Mouse (Mus musculus) ES-E14 (cell line): ENCODE data around the gene Il17ra. TPM values are rescaled to one million over a fixed set of nuclear protein-coding genes. Genes with fewer than 3 reads are reported as not detected.

Source experiments
- DNase-seq: peaks from one replicate; pipeline ENCODE4 v3.0.0-alpha.2; 2013; ENCODE audit warnings: low read depth, low spot score
- H3K27ac ChIP-seq: 2 replicates; pipeline ENCODE4 v1.5.1; 2012; ENCODE audit warnings: low read depth, mild to moderate bottlenecking, low read length, moderate library complexity, mixed read lengths; ENCODE audit not compliant: poor library complexity, insufficient read depth, severe bottlenecking
- H3K36me3 ChIP-seq: 2 replicates; pipeline ENCODE4 v1.6.1; 2012; ENCODE audit warnings: mild to moderate bottlenecking, low read length, moderate library complexity, mixed read lengths; ENCODE audit not compliant: control insufficient read depth, poor library complexity, insufficient read depth, severe bottlenecking
- H3K4me1 ChIP-seq, 2 experiments: fragments of 150-350 bp in 1 of 2; sonication (generic) in 1 of 2; 2 replicates each; pipeline ENCODE4 v1.6.1; 2012; ENCODE audit warnings: low read length in 2 of 2, mild to moderate bottlenecking in 1 of 2, mixed read lengths in 1 of 2; ENCODE audit not compliant: control insufficient read depth in 2 of 2, insufficient read depth in 2 of 2, poor library complexity in 1 of 2
- H3K4me3 ChIP-seq, 2 experiments: fragments of 150-350 bp in 1 of 2; sonication (generic) in 1 of 2; 2 replicates each; pipeline ENCODE4 v1.5.1; 2012; ENCODE audit warnings: low read length in 2 of 2, low read depth in 1 of 2, mild to moderate bottlenecking in 1 of 2, mixed read lengths in 1 of 2; ENCODE audit not compliant: insufficient read depth in 1 of 2, poor library complexity in 1 of 2, severe bottlenecking in 1 of 2
- H3K9ac ChIP-seq: 2 replicates; pipeline ENCODE4 v1.6.1; 2012; ENCODE audit warnings: low read depth, mild to moderate bottlenecking, low read length, mixed read lengths; ENCODE audit not compliant: poor library complexity, insufficient read depth, severe bottlenecking
- H3K9me3 ChIP-seq: fragments of 150-350 bp; sonication (generic); 2 replicates; pipeline ENCODE4 v1.6.1; 2012; ENCODE audit warnings: low read depth, mild to moderate bottlenecking, low read length; ENCODE audit not compliant: control insufficient read depth, insufficient read depth
- CHD2 ChIP-seq: IDR thresholded peaks from 2 replicates; pipeline ENCODE4 v1.6.1; 2014; ENCODE audit warnings: mild to moderate bottlenecking, low read depth, low read length, inconsistent platforms
- HCFC1 ChIP-seq: IDR thresholded peaks from 2 replicates; pipeline ENCODE4 v1.6.1; 2012; ENCODE audit warnings: low read length, inconsistent platforms, borderline replicate concordance; ENCODE audit not compliant: insufficient read depth
- MAFK ChIP-seq: IDR thresholded peaks from 2 replicates; pipeline ENCODE4 v1.6.1; 2014; ENCODE audit warnings: mild to moderate bottlenecking, low read depth, low read length, inconsistent platforms; ENCODE audit not compliant: insufficient read depth
- ZC3H11A ChIP-seq: IDR thresholded peaks from 2 replicates; pipeline ENCODE4 v1.6.1; 2012; ENCODE audit warnings: low read depth, mild to moderate bottlenecking, inconsistent platforms, low read length, borderline replicate concordance
- ZNF384 ChIP-seq: IDR thresholded peaks from 2 replicates; pipeline ENCODE4 v1.6.1; 2012; ENCODE audit warnings: low read depth, low read length, inconsistent platforms
- in situ Hi-C, 2 experiments: fragments of 600-800 bp; cut with MboI; formaldehyde crosslinking; loops; one replicate each; pipeline ENCODE4 v1.15.1; 2025; ENCODE audit warnings: low sequenced_read_pairs in 2 of 2, inconsistent platforms in 1 of 2; ENCODE audit not compliant: unreplicated experiment in 2 of 2
- total RNA-seq: library from RNA; depleted of rRNA; stranded (reverse); fragments of 300-350 nt; gene quantifications from 2 replicates; pipeline ENCODE4 v1.2.3, GENCODE M21; 2012

Gene Il17ra
- total RNA-seq, 1 experiment = 7.0 TPM

- in situ Hi-C loops = no loop called here
- TF ChIP-seq MAFK (no peak), CHD2 (no peak), HCFC1 (no peak), ZC3H11A (no peak), ZNF384 (no peak)
- H3K9ac ChIP-seq = no peak overlapping the region
- no peaks in the 10 kb centered on the region for H3K4me1 ChIP-seq
- no peak overlapping the region for H3K4me3 ChIP-seq
- no peak for DNase-seq
- no peak overlapping the region for H3K27ac ChIP-seq
- H3K36me3 ChIP-seq = no peaks in the 10 kb centered on the region; the same call in 1 of the 2 replicates
- H3K9me3 ChIP-seq = no peaks in the 10 kb centered on the region
These were observed 19.0 kb downstream of the Il17ra start for GRCm38 (mm10) chr6:120482021-120482420.

GRCm38 (mm10) chr6:120482756-120483155 is 19.7 kb downstream of the Il17ra start:
- in situ Hi-C loops = no loop called here
- no peak for TF ChIP-seq ZNF384
- TF ChIP-seq CHD2 = no peak
- no peak for TF ChIP-seq MAFK
- TF ChIP-seq ZC3H11A = no peak
- TF ChIP-seq HCFC1 = no peak
- H3K4me3 ChIP-seq = no peak overlapping the region
- H3K4me1 ChIP-seq = no peaks in the 10 kb centered on the region
- no peaks in the 10 kb centered on the region for H3K9me3 ChIP-seq
- H3K36me3 ChIP-seq = no peaks in the 10 kb centered on the region; the same call in 1 of the 2 replicates
- H3K9ac ChIP-seq = no peak overlapping the region
- DNase-seq = no peak
- H3K27ac ChIP-seq = no peak overlapping the region

- Histone ChIP-seq H3K27ac (no peak overlapping the region), H3K9me3 (no peaks in the 10 kb centered on the region), H3K4me1 (no peaks in the 10 kb centered on the region), H3K4me3 (no peak overlapping the region), H3K9ac (no peak overlapping the region), H3K36me3 (no peaks in the 10 kb centered on the region; the same call in 1 of the 2 replicates)
- DNase-seq = peak; percentile 34
- TF ChIP-seq ZC3H11A (no peak), CHD2 (no peak), ZNF384 (no peak), MAFK (no peak), HCFC1 (no peak)
- in situ Hi-C loops = no loop called here
These were observed 20.2 kb downstream of the Il17ra start for GRCm38 (mm10) chr6:120483211-120483626.

- DNase-seq = no peak
- Histone ChIP-seq H3K9ac (no peak overlapping the region), H3K36me3 (no peaks in the 10 kb centered on the region), H3K9me3 (no peaks in the 10 kb centered on the region), H3K4me1 (no peaks in the 10 kb centered on the region), H3K27ac (no peak overlapping the region), H3K4me3 (no peak overlapping the region)
- in situ Hi-C loops = no loop called here
- no peak for TF ChIP-seq ZC3H11A
- no peak for TF ChIP-seq MAFK
- TF ChIP-seq ZNF384 = no peak
- TF ChIP-seq HCFC1 = no peak
- TF ChIP-seq CHD2 = no peak
These were observed 22.0 kb downstream of the Il17ra start for GRCm38 (mm10) chr6:120485038-120485437.

GRCm38 (mm10) chr6:120486051-120486510 is 23.0 kb downstream of the Il17ra start:
- no peak overlapping the region for H3K4me3 ChIP-seq
- TF ChIP-seq MAFK = no peak
- no peak for TF ChIP-seq CHD2
- TF ChIP-seq ZC3H11A = no peak
- TF ChIP-seq ZNF384 = no peak
- no peak for TF ChIP-seq HCFC1
- no peaks in the 10 kb centered on the region for H3K4me1 ChIP-seq
- no peaks in the 10 kb centered on the region for H3K9me3 ChIP-seq
- no peaks in the 10 kb centered on the region for H3K36me3 ChIP-seq
- in situ Hi-C loops = no loop called here
- H3K27ac ChIP-seq = no peak overlapping the region
- no peak for DNase-seq
- H3K9ac ChIP-seq = no peak overlapping the region
